Mouse (Mus musculus): Measurements from ENCODE around the gene Palm2. TPM values are rescaled to one million over a fixed set of nuclear protein-coding genes. Genes with fewer than 3 reads are reported as not detected.

The Palm2 gene
- polyA plus RNA-seq, 1 experiment from 2014 or later, result 0.05 TPM

- H3K27me3 ChIP-seq (ENCODE audit: insufficient read depth, low read length), result no peaks in the 10 kb centered on the region; the same call in 1 of the 2 replicates
- no peak for TF ChIP-seq CTCF (IDR thresholded peaks at IDR 0.05; ENCODE audit: low read depth)
- no peak for TF ChIP-seq EP300 (IDR thresholded peaks at IDR 0.05; ENCODE audit: low read depth)
- H3K27ac ChIP-seq (ENCODE audit: low read depth), result no peak overlapping the region
- ATAC-seq (no peak), DNase-seq (no peak)
- no peak overlapping the region for H3K4me2 ChIP-seq (ENCODE audit: low read depth, low read length)
- no peaks in the 10 kb centered on the region for H3K9me3 ChIP-seq (ENCODE audit: low read length)
- no peak overlapping the region for H3K4me3 ChIP-seq (ENCODE audit: low read depth, low read length)
- 69% methylated on average over 12 of the region's 12 CpGs for WGBS (ENCODE audit: insufficient replicate concordance)
- H3K4me1 ChIP-seq (ENCODE audit: insufficient read depth), result peaks cover 14% of the 10 kb centered on the region
- no peaks in the 10 kb centered on the region for H3K36me3 ChIP-seq (replicated peaks; ENCODE audit: insufficient read depth, low read length)
- no peak overlapping the region for H3K9ac ChIP-seq (replicated peaks)
These were observed 243.9 kb downstream of the Palm2 start for GRCm38 (mm10) chr4:57677916-57678315.

- no peak for TF ChIP-seq EP300 (IDR thresholded peaks at IDR 0.05; ENCODE audit: low read depth)
- TF ChIP-seq CTCF (IDR thresholded peaks at IDR 0.05; ENCODE audit: low read depth), result no peak
- no peaks in the 10 kb centered on the region for H3K27me3 ChIP-seq (ENCODE audit: insufficient read depth, low read length)
- DNase-seq (no peak), ATAC-seq (no peak)
- WGBS (ENCODE audit: insufficient replicate concordance), result 79% methylated on average over 9 of the region's 9 CpGs
- peaks cover 9% of the 10 kb centered on the region for H3K4me1 ChIP-seq (ENCODE audit: insufficient read depth)
- no peak overlapping the region for H3K4me2 ChIP-seq (ENCODE audit: low read depth, low read length)
- no peaks in the 10 kb centered on the region for H3K36me3 ChIP-seq (replicated peaks; ENCODE audit: insufficient read depth, low read length)
- H3K27ac ChIP-seq (ENCODE audit: low read depth), result no peak overlapping the region
- no peak overlapping the region for H3K4me3 ChIP-seq (ENCODE audit: low read depth, low read length)
- no peak overlapping the region for H3K9ac ChIP-seq (replicated peaks)
- H3K9me3 ChIP-seq (ENCODE audit: low read length), result no peaks in the 10 kb centered on the region
These were observed 245.0 kb downstream of the Palm2 start for GRCm38 (mm10) chr4:57678991-57679457.

- TF ChIP-seq EP300 (IDR thresholded peaks at IDR 0.05; ENCODE audit: low read depth), result no peak
- no peak for TF ChIP-seq CTCF (IDR thresholded peaks at IDR 0.05; ENCODE audit: low read depth)
- ATAC-seq (no peak), DNase-seq (no peak)
- Histone ChIP-seq H3K27ac (ENCODE audit: low read depth) (no peak overlapping the region), H3K9ac (replicated peaks) (no peak overlapping the region), H3K36me3 (replicated peaks; ENCODE audit: insufficient read depth, low read length) (no peaks in the 10 kb centered on the region), H3K27me3 (ENCODE audit: insufficient read depth, low read length) (no peaks in the 10 kb centered on the region), H3K4me2 (ENCODE audit: low read depth, low read length) (no peak overlapping the region), H3K9me3 (ENCODE audit: low read length) (no peaks in the 10 kb centered on the region), H3K4me3 (ENCODE audit: low read depth, low read length) (no peak overlapping the region), H3K4me1 (ENCODE audit: insufficient read depth) (peaks cover 6% of the 10 kb centered on the region)
- 81% methylated on average over 12 of the region's 12 CpGs for WGBS (ENCODE audit: insufficient replicate concordance)
These were observed 246.1 kb downstream of the Palm2 start for GRCm38 (mm10) chr4:57680186-57680585.

- TF ChIP-seq CTCF (IDR thresholded peaks at IDR 0.05; ENCODE audit: low read depth) (no peak), EP300 (IDR thresholded peaks at IDR 0.05; ENCODE audit: low read depth) (0 out of 2 replicates have a peak, but pooled peaks have one; percentile 28)
- Histone ChIP-seq H3K9ac (replicated peaks) (no peak overlapping the region), H3K4me1 (ENCODE audit: insufficient read depth) (no peaks in the 10 kb centered on the region), H3K4me3 (ENCODE audit: low read depth, low read length) (no peak overlapping the region), H3K9me3 (ENCODE audit: low read length) (no peaks in the 10 kb centered on the region), H3K36me3 (replicated peaks; ENCODE audit: insufficient read depth, low read length) (no peaks in the 10 kb centered on the region), H3K27ac (ENCODE audit: low read depth) (peak overlapping the region; percentile 35; the same call in 1 of the 2 replicates), H3K4me2 (ENCODE audit: low read depth, low read length) (no peak overlapping the region), H3K27me3 (ENCODE audit: insufficient read depth, low read length) (no peaks in the 10 kb centered on the region)
- ATAC-seq (peak; percentile 63), DNase-seq (peak; percentile 58)
- 45% methylated on average over 12 of the region's 12 CpGs for WGBS (ENCODE audit: insufficient replicate concordance)
These were observed 247.5 kb downstream of the Palm2 start for GRCm38 (mm10) chr4:57681511-57681910.

GRCm38 (mm10) chr4:57682341-57682740, 248.3 kb downstream of the Palm2 start:
- DNase-seq (no peak), ATAC-seq (no peak)
- WGBS (ENCODE audit: insufficient replicate concordance), result 83% methylated on average over 2 of the region's 2 CpGs
- Histone ChIP-seq H3K27ac (ENCODE audit: low read depth) (no peak overlapping the region), H3K4me1 (ENCODE audit: insufficient read depth) (no peaks in the 10 kb centered on the region), H3K4me2 (ENCODE audit: low read depth, low read length) (no peak overlapping the region), H3K27me3 (ENCODE audit: insufficient read depth, low read length) (no peaks in the 10 kb centered on the region), H3K36me3 (replicated peaks; ENCODE audit: insufficient read depth, low read length) (no peaks in the 10 kb centered on the region), H3K4me3 (ENCODE audit: low read depth, low read length) (no peak overlapping the region), H3K9ac (replicated peaks) (no peak overlapping the region), H3K9me3 (ENCODE audit: low read length) (no peaks in the 10 kb centered on the region)
- TF ChIP-seq EP300 (IDR thresholded peaks at IDR 0.05; ENCODE audit: low read depth) (no peak), CTCF (IDR thresholded peaks at IDR 0.05; ENCODE audit: low read depth) (no peak)

- 75% methylated on average over 11 of the region's 11 CpGs for WGBS (ENCODE audit: insufficient replicate concordance)
- H3K27me3 ChIP-seq (ENCODE audit: insufficient read depth, low read length), result no peaks in the 10 kb centered on the region
- ATAC-seq, result no peak
- no peak overlapping the region for H3K9ac ChIP-seq (replicated peaks)
- no peaks in the 10 kb centered on the region for H3K9me3 ChIP-seq (ENCODE audit: low read length)
- TF ChIP-seq CTCF (IDR thresholded peaks at IDR 0.05; ENCODE audit: low read depth), result no peak
- no peak overlapping the region for H3K4me2 ChIP-seq (ENCODE audit: low read depth, low read length)
- no peak overlapping the region for H3K27ac ChIP-seq (ENCODE audit: low read depth)
- no peak overlapping the region for H3K4me3 ChIP-seq (ENCODE audit: low read depth, low read length)
- no peaks in the 10 kb centered on the region for H3K36me3 ChIP-seq (replicated peaks; ENCODE audit: insufficient read depth, low read length)
- H3K4me1 ChIP-seq (ENCODE audit: insufficient read depth), result no peaks in the 10 kb centered on the region
- DNase-seq, result no peak
These were observed 248.9 kb downstream of the Palm2 start for GRCm38 (mm10) chr4:57682944-57683343.

Data from liver, postnatal 0 days (tissue).